Mouse (Mus musculus) embryonic facial prominence, embryonic 10.5 days (tissue): ENCODE data around the gene Prox2. TPM values are rescaled to one million over a fixed set of nuclear protein-coding genes. Genes with fewer than 3 reads are reported as not detected.

Experiments
- DNase-seq: peaks from one replicate; pipeline ENCODE4 v3.0.0-alpha.2; 2017; ENCODE audit warnings: low spot score
- H3K27ac ChIP-seq: fragments of 300-500 bp; sonication (generic); replicated peaks from 2 replicates; pipeline ENCODE4 v1.5.1; 2016; ENCODE audit warnings: mild to moderate bottlenecking
- H3K27me3 ChIP-seq: fragments of 300-500 bp; sonication (generic); replicated peaks from 2 replicates; pipeline ENCODE4 v1.6.1; 2016; ENCODE audit warnings: low read depth, mild to moderate bottlenecking; ENCODE audit not compliant: poor library complexity, severe bottlenecking
- H3K36me3 ChIP-seq: fragments of 300-500 bp; sonication (generic); replicated peaks from 2 replicates; pipeline ENCODE4 v1.6.1; 2016; ENCODE audit warnings: mild to moderate bottlenecking, moderate library complexity
- H3K4me1 ChIP-seq: fragments of 300-500 bp; sonication (generic); 2 replicates; pipeline ENCODE4 v1.6.1; 2016
- H3K4me3 ChIP-seq: fragments of 300-500 bp; sonication (generic); 2 replicates; pipeline ENCODE4 v1.5.1; 2016; ENCODE audit warnings: mild to moderate bottlenecking, moderate library complexity
- H3K9me3 ChIP-seq: fragments of 300-500 bp; sonication (generic); 2 replicates; pipeline ENCODE4 v1.6.1; 2016; ENCODE audit warnings: mild to moderate bottlenecking
- WGBS: fragments of 180-500 bp; shearing (Covaris S2); methylation state at CpG from one replicate; pipeline ENCODE4 v1.1.7; 2016; 5-methylcytosine and 5-hydroxymethylcytosine counted together
- polyA plus RNA-seq: library from polyadenylated mRNA; unstranded; fragments of >200 nt; fragmentation: Nextera tagmentation; extraction: Ambion mirVana; gene quantifications from 2 replicates; pipeline ENCODE4 v1.2.1, GENCODE M21; 2016

Gene Prox2
- polyA plus RNA-seq, 1 experiment from 2014 or later = 2.9 TPM

DNA sequence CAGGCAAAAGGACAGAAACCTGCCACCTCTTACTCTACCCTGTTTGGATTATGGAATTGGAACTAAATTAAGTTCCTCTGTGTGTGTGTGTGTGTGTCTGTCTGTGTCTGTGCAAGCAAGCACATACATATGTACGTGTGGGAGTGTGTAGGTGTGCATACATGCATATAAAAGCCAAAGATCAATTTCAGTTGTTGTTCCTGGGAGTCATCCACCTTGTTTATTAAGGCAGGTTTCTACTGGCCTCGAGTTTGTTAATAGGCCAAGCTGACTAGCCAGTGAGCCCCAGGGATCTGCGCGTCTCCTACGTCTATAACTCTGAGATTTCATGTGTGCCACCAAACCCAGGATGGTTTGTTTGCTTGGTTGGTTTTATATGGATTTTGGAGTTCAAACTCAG lies 14.2 kb upstream of the Prox2 start:
- Histone ChIP-seq H3K4me1 (no peaks in the 10 kb centered on the region), H3K27me3 (no peaks in the 10 kb centered on the region), H3K36me3 (peaks cover 100% of the 10 kb centered on the region), H3K27ac (no peak overlapping the region), H3K9me3 (no peaks in the 10 kb centered on the region), H3K4me3 (no peak overlapping the region)
- 94% methylated on average over 5 of the region's 5 CpGs for WGBS
- no peak for DNase-seq

- H3K27ac ChIP-seq = no peak overlapping the region
- H3K36me3 ChIP-seq = peaks cover 100% of the 10 kb centered on the region
- no peaks in the 10 kb centered on the region for H3K4me1 ChIP-seq
- no peak overlapping the region for H3K4me3 ChIP-seq
- WGBS = 93% methylated on average over 11 of the region's 11 CpGs
- DNase-seq = no peak
- H3K27me3 ChIP-seq = no peaks in the 10 kb centered on the region
- H3K9me3 ChIP-seq = no peaks in the 10 kb centered on the region
Measured at GRCm38 (mm10) chr12:85123645-85124044, 13.1 kb upstream of the Prox2 start.

GRCm38 (mm10) chr12:85123108-85123530 lies 12.6 kb upstream of the Prox2 start:
- 96% methylated on average over 9 of the region's 9 CpGs for WGBS
- no peaks in the 10 kb centered on the region for H3K9me3 ChIP-seq
- H3K27me3 ChIP-seq = no peaks in the 10 kb centered on the region
- H3K27ac ChIP-seq = no peak overlapping the region
- no peak overlapping the region for H3K4me3 ChIP-seq
- peaks cover 100% of the 10 kb centered on the region for H3K36me3 ChIP-seq
- DNase-seq = no peak
- H3K4me1 ChIP-seq = no peaks in the 10 kb centered on the region

DNA sequence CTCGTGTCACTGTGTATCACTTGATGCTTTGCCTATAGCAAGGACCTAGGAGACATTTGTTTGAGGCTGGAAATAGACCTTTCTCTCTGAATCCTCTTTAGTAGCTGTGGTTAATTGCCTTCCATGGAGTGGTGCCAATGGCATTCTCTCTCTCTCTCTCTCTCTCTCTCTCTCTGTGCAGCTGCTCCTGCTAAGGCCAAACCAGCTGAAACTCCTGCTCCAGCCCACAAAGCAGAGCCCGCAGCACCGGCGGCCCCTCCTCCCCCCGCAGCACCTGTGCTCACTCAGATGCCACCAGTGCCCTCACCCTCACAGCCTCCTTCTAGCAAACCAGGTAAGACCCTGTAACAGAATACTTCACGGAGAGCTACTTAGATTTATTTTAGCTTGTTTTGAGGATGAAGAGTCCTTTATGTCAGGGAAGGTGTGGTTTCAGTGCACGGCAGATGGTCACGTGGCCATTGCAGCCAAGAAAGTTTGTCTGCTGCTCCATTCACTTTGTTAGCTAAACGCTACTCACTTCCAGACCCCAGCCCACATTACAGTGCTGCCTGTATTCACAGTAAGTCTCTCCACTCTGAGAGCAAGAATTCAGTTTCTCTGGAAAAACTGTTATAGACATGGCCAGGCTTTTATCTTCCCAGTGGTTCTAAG lies 11.4 kb upstream of the Prox2 start:
- Histone ChIP-seq H3K36me3 (peaks cover 100% of the 10 kb centered on the region), H3K4me1 (no peaks in the 10 kb centered on the region), H3K9me3 (no peaks in the 10 kb centered on the region), H3K27me3 (no peaks in the 10 kb centered on the region), H3K4me3 (no peak overlapping the region), H3K27ac (no peak overlapping the region)
- WGBS = 94% methylated on average over 9 of the region's 9 CpGs
- no peak for DNase-seq

DNA sequence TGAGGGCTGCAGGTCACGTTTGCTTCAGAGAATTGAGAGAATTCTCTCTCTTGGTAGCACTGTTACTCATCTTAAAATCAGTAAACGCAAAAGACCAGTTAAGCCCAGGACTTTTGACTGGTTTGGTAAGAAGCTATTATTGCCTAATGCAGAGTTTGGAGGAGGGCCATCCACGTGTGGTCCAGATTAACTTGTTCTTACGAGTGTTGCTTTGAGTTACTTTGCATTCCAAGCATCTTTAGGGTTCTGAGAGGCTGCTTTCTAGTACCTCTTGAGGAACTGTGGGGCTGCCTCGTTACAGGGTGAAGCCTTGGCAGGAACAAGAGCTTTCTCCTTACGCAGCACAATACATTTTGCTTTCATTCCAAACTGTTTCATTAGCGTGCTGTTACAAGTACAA lies 5.1 kb upstream of the Prox2 start:
- no peak for DNase-seq
- no peak overlapping the region for H3K27ac ChIP-seq
- peaks cover 72% of the 10 kb centered on the region for H3K36me3 ChIP-seq
- peaks cover 18% of the 10 kb centered on the region for H3K4me1 ChIP-seq
- 79% methylated on average over 7 of the region's 7 CpGs for WGBS
- H3K27me3 ChIP-seq = no peaks in the 10 kb centered on the region
- no peaks in the 10 kb centered on the region for H3K9me3 ChIP-seq
- H3K4me3 ChIP-seq = no peak overlapping the region

DNA sequence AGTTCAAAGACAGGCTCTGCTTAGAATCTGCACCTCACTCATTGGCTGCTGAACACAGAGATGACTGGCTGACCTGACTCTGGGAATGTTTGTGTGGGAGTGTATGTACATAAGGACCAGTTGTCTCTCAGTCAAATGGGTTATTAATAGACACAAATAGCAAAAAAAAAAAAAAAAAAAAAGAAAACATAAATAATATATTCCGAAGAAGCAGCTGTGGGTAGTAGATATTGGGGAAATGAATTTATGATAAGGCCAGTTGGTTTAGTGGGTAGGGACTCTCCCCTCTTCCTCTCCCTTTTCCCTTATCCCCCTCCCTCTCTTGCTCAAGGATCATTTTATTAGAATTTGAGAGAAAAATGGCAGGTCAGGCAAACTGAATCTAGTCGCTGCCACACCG lies 3.4 kb upstream of the Prox2 start:
- H3K4me3 ChIP-seq = no peak overlapping the region
- 0 out of 2 replicates have a peak, but pooled peaks cover 4% of the 10 kb centered on the region for H3K27me3 ChIP-seq
- no peak for DNase-seq
- 92% methylated on average over 3 of the region's 3 CpGs for WGBS
- H3K9me3 ChIP-seq = no peaks in the 10 kb centered on the region
- H3K36me3 ChIP-seq = peaks cover 54% of the 10 kb centered on the region
- H3K27ac ChIP-seq = no peak overlapping the region
- H3K4me1 ChIP-seq = peaks cover 33% of the 10 kb centered on the region

DNA sequence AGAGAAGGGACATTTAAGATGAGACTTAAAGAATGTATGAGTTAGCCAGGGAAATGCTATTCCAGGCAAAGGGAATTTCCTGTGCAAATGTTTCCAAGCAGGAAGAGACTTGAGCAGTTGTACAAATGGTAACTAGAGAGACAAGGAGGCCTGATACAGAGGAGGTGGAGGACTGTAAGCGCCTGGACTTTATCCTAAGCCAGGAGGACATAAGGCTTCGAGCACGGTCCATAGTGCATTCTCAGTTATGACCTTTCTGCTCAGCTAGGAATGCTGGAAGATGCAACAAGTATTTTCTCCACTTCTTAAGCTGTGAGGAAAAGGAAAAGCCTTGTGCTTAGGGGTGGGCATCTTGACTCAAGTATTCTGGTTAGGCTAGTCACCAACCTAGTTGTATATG lies 2.8 kb upstream of the Prox2 start:
- Histone ChIP-seq H3K4me1 (peaks cover 33% of the 10 kb centered on the region), H3K4me3 (no peak overlapping the region), H3K27ac (no peak overlapping the region), H3K9me3 (no peaks in the 10 kb centered on the region), H3K36me3 (peaks cover 48% of the 10 kb centered on the region), H3K27me3 (0 out of 2 replicates have a peak, but pooled peaks cover 5% of the 10 kb centered on the region)
- WGBS = 93% methylated on average over 3 of the region's 3 CpGs
- no peak for DNase-seq

GRCm38 (mm10) chr12:85112550-85113251 lies 2.1 kb upstream of the Prox2 start:
- Histone ChIP-seq H3K4me3 (peak overlapping the region; percentile 95), H3K27ac (no peak overlapping the region), H3K9me3 (no peaks in the 10 kb centered on the region), H3K4me1 (peaks cover 33% of the 10 kb centered on the region), H3K27me3 (0 out of 2 replicates have a peak, but pooled peaks cover 7% of the 10 kb centered on the region), H3K36me3 (peaks cover 42% of the 10 kb centered on the region)
- 88% methylated on average over 7 of the region's 7 CpGs for WGBS
- DNase-seq = no peak

GRCm38 (mm10) chr12:85110011-85110697 lies 405 bp downstream of the Prox2 start:
- Histone ChIP-seq H3K4me1 (peaks cover 44% of the 10 kb centered on the region), H3K36me3 (peaks cover 18% of the 10 kb centered on the region), H3K27me3 (0 out of 2 replicates have a peak, but pooled peaks cover 8% of the 10 kb centered on the region), H3K4me3 (peak overlapping the region; percentile 95), H3K27ac (peak overlapping the region; percentile 93), H3K9me3 (no peaks in the 10 kb centered on the region)
- no peak for DNase-seq
- WGBS = 16% methylated on average over 18 of the region's 18 CpGs

GRCm38 (mm10) chr12:85109426-85109825 lies 1.1 kb downstream of the Prox2 start:
- H3K4me3 ChIP-seq = peak overlapping the region; percentile 95; the same call in 1 of the 2 replicates
- WGBS = 42% methylated on average over 4 of the region's 4 CpGs
- H3K36me3 ChIP-seq = peaks cover 11% of the 10 kb centered on the region
- 0 out of 2 replicates have a peak, but pooled peaks cover 8% of the 10 kb centered on the region for H3K27me3 ChIP-seq
- H3K9me3 ChIP-seq = no peaks in the 10 kb centered on the region
- peaks cover 44% of the 10 kb centered on the region for H3K4me1 ChIP-seq
- DNase-seq = no peak
- H3K27ac ChIP-seq = no peak overlapping the region

- peaks cover 9% of the 10 kb centered on the region for H3K36me3 ChIP-seq
- H3K27ac ChIP-seq = no peak overlapping the region
- H3K27me3 ChIP-seq = 0 out of 2 replicates have a peak, but pooled peaks cover 8% of the 10 kb centered on the region
- no peak for DNase-seq
- no peak overlapping the region for H3K4me3 ChIP-seq
- H3K4me1 ChIP-seq = peaks cover 44% of the 10 kb centered on the region
- 69% methylated on average over 3 of the region's 3 CpGs for WGBS
- H3K9me3 ChIP-seq = no peaks in the 10 kb centered on the region
Measured at GRCm38 (mm10) chr12:85108643-85109042, 1.9 kb downstream of the Prox2 start.

DNA sequence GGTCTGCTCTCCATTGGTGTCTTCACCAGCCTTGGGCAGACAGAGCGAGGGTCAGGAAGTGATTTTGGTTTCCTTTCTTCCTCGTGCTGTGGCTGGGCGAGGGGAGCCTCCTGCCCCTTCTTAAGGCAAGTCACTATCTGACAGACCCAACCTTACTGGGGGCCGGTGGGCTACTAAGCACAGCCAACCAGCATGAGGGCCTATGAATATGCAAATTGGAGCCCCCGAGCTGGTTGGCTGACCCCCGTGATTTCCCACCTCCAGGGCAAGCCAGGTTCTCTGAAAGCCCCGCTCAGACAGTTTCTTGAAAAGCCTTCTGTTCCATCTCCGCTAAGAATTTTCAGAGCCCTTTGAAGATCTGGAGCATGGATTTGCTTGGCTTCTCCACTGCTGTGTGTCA lies 4.3 kb downstream of the Prox2 start:
- 2% methylated on average over 8 of the region's 8 CpGs for WGBS
- Histone ChIP-seq H3K4me1 (peaks cover 26% of the 10 kb centered on the region), H3K27ac (no peak overlapping the region), H3K4me3 (peak overlapping the region; percentile 33), H3K27me3 (0 out of 2 replicates have a peak, but pooled peaks cover 8% of the 10 kb centered on the region), H3K9me3 (no peaks in the 10 kb centered on the region), H3K36me3 (no peaks in the 10 kb centered on the region)
- peak; percentile 66 for DNase-seq
